Mouse (Mus musculus) kidney, adult 2 months (tissue): ENCODE measurements around the gene Elp4.

ENCODE experiments used
- CTCF ChIP-seq: fragments of 200-500 bp; conservative IDR thresholded peaks from 2 replicates; pipeline ENCODE4 v1.5.1; 2011; ENCODE audit warnings: low read depth, mild to moderate bottlenecking, control low read depth, low read length, moderate library complexity, mixed read lengths; ENCODE audit not compliant: insufficient read depth, insufficient read length
- POLR2A ChIP-seq: fragments of 200-500 bp; IDR thresholded peaks from one replicate; pipeline ENCODE4 v1.6.1; 2011; ENCODE audit warnings: low read depth, low read length, control low read depth

DNA sequence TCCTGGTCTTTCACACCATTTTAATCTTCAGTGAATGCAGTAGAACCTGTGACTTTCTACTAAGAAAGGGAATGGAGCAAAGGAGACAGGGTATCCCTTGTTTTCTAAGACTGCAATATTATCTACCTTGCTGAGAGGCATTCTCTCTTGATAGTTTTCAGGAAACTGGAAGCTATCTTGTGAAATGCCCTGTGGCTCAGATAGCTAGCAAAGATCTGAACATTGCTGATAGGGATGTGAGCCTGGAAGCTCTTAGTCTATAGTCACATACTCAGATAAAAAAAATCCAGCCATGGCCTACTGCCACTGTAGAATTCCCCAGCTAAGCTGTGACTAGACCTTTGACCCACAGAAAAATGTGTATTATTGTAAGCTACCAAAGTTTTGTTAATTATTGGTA lies 13.5 kb downstream of the Elp4 start:
- TF ChIP-seq CTCF: no peak
- TF ChIP-seq POLR2A: no peak
